Mouse (Mus musculus) urinary bladder, postnatal 4 days (tissue): ENCODE measurements around the gene 1700018B08Rik.

Experiments used
- DNase-seq, 2 experiments: peaks; one replicate each; pipeline ENCODE4 v3.0.0; 2021 to 2022; ENCODE audit warnings: low spot score in 2 of 2

Gene 1700018B08Rik

DNA sequence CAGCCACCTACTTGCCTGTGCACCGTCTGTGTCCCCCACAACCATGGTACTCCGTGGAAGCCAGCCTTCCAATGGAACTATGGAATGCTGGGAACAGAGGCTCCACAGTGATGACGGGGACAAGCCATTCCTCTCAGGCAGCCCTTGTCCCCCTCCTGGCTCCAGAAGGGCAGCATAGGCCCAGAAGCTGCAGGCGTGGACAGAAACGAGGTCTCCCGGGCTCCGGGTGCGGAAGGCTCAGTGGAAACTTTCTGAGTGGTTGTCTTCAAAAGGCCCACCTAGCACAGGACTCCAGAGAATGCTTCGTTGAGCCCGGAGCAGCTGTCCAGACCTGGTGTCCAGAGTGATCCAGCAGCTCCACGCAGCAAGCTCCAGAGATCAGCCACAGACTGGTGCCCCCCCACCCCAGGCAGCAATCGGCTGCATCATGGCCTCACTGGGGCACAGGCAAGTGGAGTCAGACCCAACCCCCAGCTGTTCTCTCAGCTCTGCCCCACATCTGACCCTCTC lies at the start of gene 1700018B08Rik:
1700018B08Rik (minus strand) TSS at position 45 of the 510 bp plus-strand sequence.
- DNase-seq, result no peak

DNA sequence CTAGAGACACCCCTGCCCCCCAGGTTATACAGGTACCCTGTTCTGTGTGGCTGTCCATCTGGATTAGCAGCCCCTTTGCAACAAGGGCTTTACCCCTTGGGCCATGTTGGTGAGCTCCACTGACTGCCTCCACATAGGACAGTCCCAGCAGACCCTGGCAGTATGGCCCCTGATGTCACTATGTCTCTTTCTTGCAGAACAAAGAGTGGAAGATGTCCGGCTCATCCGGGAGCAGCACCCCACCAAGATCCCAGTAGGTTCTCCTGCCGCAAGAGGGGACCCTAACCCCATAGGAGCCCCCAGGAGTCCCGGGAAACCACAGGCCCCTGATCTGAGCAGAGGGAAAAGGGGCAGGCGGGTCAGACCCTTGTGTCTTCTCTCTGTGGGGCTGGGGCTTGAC lies 49.2 kb upstream of the 1700018B08Rik start:
- DNase-seq, result no peak

DNA sequence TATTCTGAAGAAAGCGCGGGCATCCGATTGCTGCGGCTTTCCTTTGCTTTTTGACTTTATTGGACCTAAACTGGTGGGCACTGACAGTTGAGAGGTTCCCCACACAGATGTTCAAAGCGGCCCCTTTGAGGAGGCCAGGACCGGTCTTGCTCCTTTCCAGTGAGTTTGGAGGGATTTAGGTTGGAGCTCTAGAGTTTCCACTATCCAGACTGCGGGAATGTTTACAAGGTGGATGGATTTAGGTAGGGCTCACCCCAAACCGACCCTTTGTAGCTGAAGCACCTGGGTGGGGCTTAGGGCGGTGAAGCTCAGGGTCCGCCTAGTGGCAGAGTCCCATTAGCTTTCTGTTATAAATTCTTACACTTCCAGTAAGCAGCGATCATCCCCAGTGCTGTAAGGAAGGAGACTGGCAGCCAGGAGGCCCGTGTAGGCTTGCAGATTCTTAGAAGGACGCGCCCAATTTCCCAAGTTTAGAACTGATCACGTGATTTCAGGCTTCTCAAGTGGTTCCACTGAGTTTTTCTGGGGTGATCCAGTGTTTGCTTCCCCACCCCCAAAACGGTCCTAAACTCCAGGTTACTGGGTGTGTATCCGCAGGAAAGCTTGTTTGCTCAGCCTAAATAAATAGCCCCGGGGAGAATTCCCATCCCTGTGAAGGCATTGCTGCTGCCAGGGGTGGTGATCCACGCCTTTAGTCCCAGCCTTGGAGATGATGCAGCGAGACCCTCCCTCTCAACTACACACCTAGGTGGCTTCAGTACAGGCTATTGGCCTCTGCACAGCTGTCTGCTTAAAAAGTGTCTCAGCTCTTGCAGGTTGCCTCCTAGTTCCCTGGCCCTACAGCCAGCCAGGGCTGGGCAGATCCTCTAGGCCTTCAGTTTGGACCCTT lies 47.3 kb upstream of the 1700018B08Rik start:
- DNase-seq, result no peak

DNA sequence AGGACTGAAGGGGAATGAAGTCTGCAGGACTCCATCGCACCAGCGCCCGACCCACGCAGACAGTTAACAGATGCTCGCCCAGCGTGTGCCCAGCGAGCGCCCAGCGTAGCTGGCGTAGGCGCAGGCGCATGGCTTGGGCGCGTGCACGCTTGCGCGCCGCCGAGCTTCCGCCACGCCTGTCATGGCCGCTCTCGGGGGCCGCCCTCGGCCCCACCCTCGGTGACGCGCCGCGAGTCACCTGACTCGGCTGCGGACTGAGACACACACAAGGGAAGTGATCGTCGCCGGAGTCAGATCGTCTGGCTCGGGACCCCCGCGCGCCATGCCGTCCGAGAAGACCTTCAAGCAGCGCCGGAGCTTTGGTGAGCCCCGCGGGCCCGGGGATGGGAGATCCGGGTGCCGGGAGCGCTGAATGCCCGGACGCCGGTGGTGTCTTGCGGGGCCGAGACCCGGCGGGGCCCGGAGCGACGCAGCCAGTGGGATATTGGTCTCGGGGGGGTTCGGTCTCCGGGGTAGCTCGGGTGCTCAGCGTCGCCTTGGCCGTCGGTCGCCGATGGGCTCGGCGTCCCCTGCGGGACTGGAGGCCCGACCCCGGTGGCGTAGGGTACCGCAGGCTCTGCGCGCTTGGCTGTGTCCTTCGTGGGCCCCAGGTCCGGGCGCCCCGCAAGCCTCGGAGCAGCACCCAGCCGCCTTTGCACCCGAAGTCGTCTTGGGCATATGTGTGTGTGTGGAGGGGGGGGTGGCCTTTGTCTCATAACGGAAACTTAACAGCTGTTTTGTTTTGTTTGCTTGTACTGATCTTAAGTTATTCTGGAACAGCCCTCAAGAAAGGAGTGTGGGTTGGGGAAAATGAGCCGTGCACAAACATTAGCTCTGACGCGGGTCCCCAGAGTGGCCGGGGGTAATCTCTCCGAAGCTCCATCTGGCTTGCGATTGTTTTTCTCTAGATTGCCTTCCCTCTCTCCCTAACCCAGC lies 46.4 kb upstream of the 1700018B08Rik start, which contains the start of gene Map1lc3b:
Map1lc3b (plus strand) TSS at position 159 of the 975 bp plus-strand sequence.
- DNase-seq, result peak; percentile 95

DNA sequence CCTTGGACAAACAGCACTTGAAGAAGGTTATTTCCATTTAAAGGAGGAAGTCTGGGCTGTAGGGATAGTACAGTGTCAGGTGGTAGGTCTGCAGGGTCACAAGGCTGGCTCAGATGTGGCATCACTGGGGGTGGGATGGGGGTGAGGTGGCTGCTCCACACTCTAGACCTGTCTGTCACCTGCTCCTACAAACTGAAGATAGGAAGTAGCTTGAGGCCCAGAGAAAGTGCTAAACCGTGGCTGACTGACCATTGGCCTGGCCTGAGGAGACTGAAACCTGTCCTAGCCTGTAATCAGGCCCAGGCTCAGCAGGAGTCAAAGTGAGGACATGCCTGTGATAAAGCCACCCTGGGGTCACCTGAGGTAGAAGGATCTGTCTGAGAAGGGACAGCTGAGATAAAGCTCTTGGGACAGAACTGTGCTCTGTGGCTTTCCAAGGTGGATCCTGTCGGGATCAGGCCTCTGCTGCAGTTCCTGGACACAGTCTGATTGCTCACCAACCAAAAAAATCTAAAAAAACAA lies 45.1 kb upstream of the 1700018B08Rik start:
- DNase-seq, result no peak

DNA sequence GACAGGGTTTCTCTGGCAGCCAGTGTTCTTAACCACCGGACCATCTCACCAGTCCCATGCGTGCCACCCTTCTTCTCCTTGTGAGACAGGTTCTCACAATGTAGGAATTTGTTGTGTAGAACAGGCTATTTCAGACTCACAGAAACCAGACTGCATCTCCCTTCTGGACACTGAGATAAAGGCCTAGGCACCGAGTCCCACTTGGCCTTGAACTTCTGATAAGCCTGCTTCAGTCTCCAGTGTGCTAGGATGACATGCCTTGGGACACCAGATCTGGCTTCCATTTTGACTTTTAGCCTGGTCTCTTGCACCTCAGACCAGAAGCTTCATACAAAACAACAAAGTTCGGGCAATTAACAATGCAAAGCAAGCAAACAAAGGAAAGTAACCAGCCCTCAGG lies 44.6 kb upstream of the 1700018B08Rik start:
- DNase-seq, result no peak

DNA sequence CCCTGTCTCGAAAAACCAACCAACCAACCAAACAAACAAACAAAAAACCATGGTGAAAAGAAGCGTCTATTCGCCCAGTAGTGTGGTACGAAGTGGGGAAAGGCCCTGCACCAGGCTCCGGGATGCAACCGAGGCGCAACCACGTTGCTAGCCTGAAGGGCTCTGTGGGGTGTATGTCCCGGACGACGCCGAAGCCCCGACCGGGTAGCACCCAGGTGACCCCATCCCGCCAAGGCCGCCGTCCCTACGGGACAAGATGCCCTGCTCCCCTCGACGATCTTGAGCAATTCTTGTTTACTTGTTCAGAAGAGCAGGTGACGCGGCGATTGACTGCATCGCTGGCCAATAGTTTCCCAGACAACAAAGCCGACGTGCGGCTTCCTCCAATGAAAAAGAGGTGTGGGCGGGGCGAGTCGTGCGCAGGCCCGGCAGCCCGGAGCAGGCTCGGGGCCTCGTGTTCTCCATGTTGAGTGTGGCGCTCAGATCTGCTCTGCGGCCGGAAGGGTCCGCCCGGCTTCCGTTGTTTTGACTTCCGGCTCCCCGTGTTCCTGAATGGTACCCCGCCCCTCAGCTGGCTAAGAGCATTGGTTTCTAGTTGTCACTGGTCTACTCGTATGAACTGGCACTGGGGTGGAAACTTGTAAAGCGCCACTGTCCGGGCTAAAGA lies 41.2 kb upstream of the 1700018B08Rik start:
- DNase-seq, result peak; percentile 99 to 100

DNA sequence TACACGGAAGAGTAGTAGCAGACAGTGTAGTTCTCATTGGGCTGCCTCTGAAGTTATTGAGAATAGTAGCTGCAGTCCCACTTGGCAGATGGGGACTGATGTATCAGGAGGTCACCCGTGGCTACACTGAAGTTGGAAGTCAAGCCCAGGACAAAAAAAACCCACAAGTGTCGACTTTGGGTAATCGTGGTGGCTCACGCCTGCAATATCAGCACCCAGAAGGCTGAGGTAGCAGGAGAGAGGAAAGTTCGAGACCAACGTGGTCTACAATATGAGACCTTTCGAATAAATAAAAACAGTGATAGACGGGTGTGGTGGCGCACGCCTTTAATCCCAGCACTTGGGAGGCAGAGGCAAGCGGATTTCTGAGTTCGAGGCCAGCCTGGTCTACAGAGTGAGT lies 40.6 kb upstream of the 1700018B08Rik start:
- no peak for DNase-seq

DNA sequence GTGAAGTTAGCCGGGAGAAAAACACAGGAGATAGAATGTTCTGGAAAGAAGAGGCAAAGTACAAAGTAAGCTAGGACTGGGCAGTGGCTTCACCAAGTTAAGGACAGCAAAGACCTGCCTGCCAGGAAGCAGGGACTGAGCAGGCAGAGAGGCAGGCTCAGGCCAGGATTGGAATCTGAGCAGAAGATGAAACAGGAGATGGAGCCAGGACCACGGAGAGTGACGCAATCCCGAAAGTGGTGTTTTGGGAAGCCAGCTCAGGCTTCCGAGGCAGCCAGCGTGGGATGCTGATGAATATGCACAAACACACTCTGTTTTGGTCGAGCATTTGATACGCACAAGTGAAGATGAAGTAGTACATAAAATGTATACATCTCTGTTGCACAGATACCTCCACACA lies 39.5 kb upstream of the 1700018B08Rik start:
- DNase-seq, result no peak

DNA sequence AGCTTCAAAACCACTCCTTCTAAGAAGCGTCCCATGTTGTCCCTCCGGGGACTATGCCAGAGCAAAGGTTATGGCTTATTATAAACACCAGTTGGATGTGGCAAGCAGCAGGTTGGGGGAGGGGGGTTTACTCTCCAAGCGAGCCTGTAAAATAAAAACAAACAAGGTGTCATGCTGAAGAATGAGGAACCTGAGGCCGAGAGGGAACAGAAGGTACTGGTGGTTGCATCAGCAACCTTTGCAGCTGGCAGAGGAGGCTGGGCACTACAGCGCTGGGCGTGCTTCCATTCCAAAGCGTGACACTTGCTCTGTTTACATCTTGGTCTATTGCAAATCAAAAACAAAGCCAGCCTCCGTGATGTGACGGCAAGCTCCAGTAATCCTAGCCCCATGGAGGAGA lies 36.3 kb upstream of the 1700018B08Rik start:
- no peak for DNase-seq

DNA sequence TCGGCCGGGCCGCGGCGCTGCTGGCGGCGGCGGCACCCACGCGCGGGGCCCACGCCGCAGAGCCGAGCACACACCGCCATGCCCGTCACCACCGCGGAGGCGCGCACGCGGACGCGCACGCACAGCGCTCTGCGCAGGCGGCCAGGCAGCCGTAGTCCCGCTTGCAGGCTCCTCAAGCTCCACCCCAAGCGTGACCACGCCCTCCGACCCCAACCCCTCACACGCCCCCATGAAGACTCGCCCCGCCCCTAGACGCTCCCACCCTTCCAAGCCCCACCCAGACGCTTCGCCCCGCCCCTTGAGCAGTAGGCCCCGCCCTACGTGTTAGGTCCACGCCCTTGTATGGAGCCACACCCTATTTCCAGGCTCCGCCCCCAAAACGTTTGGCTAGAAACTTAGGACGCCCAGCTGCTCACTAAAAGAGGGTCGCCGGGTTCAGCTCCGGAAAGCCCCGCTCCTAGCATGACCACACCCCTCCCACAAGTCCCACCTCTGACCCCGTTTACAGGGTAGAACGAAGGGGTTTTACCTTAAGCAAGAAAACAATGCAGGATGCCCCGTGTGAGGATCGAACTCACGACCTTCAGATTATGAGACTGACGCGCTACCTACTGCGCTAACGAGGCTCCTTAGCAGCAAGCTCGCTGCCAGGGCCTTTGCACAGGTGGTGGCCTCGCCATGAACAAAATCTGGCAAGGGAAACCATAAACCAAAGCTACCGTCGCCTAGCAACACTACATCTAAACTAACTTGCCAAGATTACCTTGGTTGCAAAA lies 34.7 kb upstream of the 1700018B08Rik start, which contains the start of gene Fbxo31:
Fbxo31 (minus strand) TSS at position 131 of the 776 bp plus-strand sequence.
- peak; percentile 91 to 96 for DNase-seq

DNA sequence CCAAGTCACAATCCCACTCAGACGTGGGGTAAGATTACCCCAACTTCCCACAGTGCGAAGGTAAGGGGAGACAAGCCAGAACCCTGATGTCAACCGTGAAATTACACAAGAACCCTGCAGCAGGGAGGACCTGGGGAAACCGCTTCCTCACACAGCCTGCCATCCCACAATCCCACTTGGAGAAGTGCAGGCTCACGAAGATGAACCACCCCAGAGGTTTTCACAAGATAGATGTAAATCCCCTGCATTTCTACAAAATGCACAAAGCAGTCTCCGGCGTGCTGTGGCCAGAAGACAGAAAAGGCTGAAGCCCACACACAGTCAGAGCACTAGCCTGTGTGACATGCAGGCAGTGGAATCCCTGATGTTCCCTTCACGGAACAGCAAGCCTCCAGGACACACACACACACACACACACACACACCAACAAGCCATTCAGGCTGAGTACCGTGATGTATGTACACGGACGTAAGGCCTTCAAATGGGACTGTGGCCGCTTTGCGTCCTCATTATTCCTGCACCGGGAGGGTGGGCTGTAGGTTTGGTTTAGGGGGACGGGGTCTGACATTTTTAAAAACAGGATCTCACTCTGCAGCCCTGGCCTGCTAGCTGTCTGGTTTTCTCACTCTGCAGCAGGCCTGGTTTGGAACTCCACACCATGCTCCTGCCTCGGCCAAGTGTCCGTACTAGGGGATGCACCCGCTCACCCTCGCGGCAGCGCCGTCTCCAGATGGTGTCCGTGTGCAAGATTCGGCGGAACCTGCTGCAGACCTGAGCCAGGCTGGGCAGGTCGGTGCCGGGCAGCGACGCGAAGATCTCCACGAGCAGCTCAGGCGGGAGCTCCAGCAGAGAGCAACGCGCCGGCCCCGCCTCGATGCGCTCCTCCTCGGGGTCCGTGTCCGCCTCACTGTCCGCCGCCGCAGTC lies 33.9 kb upstream of the 1700018B08Rik start:
- DNase-seq, result no peak

DNA sequence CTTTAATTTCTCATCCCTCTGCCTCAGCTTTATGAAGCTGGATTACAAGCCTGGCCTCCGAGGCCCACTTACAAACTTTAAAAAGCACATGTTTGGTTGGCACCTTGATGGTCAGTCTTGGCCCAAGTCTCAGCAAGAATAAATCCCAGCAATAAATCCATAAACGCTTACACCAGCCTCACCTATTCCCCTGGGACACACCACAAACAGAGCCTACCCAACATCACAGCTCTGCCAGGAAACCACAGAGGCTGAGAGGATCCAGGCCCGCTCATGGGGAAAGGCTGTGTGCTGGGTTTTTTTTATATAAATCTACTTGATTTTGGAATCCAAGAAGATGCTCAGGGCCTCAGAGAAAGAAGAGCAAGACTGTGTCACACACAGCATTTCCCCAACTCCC lies 31.5 kb upstream of the 1700018B08Rik start:
- DNase-seq, result no peak

DNA sequence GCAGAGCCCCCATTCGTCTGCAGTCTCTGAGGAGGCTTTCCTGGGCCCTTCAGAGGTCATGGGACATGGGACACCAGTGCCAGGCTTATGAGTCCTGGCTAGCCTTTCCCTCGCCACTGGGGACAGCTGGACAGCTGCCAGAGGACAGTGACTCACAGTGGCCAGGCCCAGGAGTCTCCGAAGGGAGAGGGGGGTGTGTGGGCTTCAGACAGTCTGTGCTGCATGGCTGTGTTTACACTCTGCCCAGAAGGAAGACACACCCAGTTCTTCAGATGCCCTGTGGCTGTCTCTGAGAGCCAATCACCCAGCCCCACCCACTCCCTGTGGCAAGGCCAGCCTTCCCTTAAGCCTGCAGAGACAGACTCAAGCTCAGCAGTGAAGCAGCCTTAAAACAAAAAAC lies 29.2 kb upstream of the 1700018B08Rik start:
- no peak for DNase-seq

DNA sequence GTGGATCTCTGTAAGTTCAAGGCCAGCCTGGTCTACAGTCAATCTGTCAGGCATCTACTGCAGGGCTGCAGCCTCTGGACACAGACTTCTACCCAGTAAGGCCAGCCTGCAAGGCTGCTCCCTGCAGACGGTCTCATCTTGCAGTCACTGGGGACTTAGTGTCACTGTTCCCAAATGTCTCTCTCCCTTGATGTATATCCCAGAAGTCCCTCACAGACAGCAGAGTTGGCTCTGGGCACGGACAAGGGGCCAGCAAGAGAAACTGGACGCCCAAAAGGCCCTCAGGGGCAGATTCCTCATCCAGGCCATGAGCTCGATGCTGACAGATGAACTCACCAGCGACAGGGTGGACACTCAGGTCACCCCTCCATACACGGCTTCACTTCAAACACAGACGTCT lies 28.0 kb upstream of the 1700018B08Rik start:
- DNase-seq, result no peak

DNA sequence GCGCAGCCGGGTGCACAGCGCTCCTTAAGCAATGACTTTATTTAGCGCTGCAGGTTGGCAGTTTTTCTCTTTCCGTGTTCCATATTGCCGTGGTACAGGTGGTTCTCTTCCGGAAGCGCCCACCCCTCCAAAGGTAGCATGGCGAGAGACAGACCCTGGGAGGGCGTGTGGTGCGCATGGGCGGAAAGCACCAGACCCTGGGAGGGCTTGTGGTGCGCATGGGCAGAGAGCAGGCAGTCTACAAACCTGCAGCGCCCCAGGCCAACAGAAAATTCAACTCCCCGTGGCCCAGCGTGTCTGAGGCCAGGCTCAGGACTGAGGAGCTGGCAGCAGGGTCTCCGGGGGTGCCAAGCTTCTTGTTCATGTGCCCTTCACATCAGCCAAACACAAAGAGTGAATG lies 26.7 kb upstream of the 1700018B08Rik start:
- DNase-seq, result no peak

DNA sequence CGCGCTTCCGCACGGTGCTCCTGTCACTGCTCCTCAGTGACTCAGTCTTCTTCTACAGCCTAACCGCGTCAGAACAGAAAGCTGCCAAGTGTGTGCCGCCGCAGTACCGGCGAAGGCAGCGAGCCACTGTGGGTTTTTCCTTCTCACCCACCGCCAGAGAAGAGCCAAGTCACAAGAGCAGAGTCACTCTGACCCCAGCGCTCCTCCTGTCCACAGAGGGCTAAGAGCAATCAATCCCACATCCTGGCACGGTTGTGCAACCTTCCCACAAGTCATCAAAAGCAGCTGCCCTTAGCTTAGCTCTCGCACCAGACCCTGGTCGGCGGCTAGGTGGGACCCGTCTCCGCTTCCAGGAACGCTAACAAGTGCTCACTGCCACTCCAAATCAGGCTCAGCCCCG lies 26.2 kb upstream of the 1700018B08Rik start:
- DNase-seq, result no peak

DNA sequence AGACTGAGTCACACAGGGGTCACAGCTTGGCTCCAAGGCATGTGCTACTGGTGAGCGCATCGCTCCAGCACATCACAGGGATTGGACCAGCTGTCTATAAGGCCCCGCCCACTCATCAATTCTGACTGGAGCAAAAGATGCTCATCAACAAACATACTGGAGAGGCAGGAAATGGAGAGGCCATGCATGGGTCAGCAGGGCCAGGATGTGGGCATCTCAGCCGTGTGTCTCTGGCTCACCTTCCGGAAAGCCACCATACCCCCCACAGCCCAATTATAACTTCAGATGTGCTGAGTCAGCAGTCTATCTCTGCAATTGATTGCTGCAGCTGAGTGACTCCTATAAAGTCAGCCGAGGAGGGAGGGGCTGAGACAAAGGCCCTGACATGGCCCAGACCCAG lies 24.2 kb upstream of the 1700018B08Rik start:
- DNase-seq, result no peak

DNA sequence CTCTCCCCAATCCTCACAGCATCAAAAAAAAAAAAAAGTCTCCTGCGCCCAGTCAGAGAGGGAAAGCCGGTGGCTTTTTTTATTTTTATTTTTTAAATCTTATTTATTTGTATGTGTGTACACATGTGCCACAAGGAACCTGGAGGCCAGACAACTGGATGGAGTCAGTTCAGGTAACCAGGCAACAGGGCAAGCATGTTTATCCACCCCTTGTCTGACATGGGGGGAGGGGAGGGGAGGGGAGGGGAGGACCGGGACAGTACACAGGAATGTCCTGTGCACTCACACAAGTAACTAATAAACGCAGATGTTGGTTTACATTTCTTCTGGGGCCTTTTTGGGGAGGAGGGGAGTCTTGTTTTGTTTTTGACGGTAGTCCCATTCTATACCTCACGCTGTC lies 19.6 kb upstream of the 1700018B08Rik start:
- no peak for DNase-seq
